Mouse (Mus musculus): ENCODE results near the gene Gm10642. TPM values are rescaled to one million over a fixed set of nuclear protein-coding genes. Genes with fewer than 3 reads are reported as not detected.

Gm10642 gene
- polyA plus RNA-seq, 1 experiment, result not detected

DNA sequence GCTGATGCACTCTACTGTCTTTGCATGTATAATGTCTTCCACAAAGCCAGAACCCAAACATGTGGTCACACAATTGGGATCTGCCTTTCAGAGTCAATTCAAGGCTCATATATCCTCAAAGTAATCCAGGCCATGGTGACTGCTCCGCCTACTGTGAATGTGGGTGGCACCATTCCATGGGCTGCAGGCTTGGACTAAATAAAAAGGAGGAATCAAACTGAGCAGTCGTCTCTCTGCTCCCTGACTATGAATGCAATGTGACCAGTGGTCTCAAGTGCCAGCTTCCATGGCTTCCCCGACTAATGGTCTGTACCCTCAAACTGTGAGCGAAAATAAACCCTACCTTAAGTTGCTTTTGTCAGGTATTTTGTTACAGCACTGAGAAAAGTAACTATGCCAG, 1.6 kb upstream of the Gm10642 start:
- peaks cover 5% of the 10 kb centered on the region for H3K4me1 ChIP-seq (ENCODE audit: control insufficient read depth, insufficient read depth, low read length)
- no peak overlapping the region for H3K27ac ChIP-seq (ENCODE audit: insufficient read depth, low read depth, low read length)
- 60% methylated on average over 4 of the region's 4 CpGs for WGBS
- TF ChIP-seq POLR2A (IDR thresholded peaks at IDR 0.05; ENCODE audit: insufficient read depth, low read depth, low read length) (no peak), CTCF (IDR thresholded peaks at IDR 0.05; ENCODE audit: insufficient read depth, low read depth, low read length) (no peak)
- H3K4me3 ChIP-seq (ENCODE audit: insufficient read depth, low read depth, low read length), result peak overlapping the region; percentile 5

DNA sequence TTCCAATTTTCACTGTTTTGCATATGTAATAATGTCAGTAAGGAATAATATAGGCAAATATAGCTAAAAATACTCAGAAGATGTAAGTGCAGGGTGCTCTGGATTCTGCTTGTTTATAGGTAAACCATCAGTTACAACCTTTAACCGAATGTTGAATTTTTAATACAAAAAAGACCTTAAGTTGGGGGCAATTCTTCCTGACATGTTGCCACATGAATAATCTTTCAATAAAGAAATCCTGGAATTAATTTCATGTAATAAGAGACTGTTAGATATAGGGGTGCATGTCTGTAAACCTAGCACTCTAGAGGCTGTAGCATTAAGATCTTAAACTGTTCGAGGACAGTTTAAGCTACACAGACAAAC, 304 bp upstream of the Gm10642 start:
- Histone ChIP-seq H3K27ac (ENCODE audit: insufficient read depth, low read depth, low read length) (no peak overlapping the region), H3K4me1 (ENCODE audit: control insufficient read depth, insufficient read depth, low read length) (peaks cover 5% of the 10 kb centered on the region), H3K4me3 (ENCODE audit: insufficient read depth, low read depth, low read length) (no peak overlapping the region; the same call in 1 of the 2 replicates)
- 15% methylated on average over 2 of the region's 2 CpGs for WGBS
- TF ChIP-seq CTCF (IDR thresholded peaks at IDR 0.05; ENCODE audit: insufficient read depth, low read depth, low read length) (no peak), POLR2A (IDR thresholded peaks at IDR 0.05; ENCODE audit: insufficient read depth, low read depth, low read length) (no peak)

DNA sequence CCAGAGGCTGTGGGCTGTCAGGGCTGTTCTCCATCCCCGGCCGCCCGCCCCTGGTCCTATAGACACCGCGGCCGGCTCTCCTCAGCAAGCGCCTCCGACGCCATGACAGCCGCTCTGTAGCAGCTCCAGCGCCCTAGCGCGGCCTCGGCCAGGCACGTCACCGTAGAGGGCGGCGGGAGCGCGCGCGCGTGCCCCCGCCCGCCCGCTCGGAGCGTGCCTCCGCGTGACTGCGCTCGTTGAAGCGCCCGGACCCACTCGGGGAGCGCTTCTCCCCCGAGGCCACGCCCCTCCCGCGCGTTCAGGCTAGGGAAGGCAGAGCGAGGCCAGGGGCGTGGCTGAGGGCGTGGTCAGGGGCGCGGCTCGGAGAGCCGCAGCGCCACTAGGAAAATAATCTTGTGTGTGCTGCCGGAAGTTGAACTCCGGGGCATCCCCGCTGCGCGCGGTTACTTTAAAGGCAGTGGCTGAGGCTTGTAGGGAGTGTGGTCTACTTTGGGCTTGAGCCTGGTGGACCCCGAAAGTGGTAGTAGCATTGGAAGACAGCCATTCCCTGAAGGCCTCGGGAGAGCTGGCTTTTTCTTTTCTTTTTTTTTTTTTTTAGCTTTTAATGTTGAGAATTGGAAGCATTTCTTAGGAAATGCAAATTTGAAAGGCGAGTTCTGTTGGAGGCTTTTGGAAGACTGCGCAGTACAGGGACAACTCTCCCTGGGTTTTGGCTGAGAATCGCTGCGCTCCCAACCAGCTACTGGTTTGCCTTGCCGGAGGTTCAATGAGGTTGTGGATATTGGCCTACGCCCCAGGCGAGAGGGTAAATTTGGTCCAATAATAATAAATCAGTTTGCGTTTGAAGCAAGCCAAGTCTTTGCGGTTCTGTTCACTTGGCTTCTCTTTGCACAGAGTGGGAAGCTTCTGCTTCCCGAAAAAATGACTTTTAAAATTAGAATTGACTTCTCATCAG, 1.2 kb downstream of the Gm10642 start, which contains the start of gene Mindy2:
Gene Mindy2, minus strand, starts transcription at position 162 of the 955 bp plus-strand sequence.
- Histone ChIP-seq H3K4me3 (ENCODE audit: insufficient read depth, low read depth, low read length) (peak within 1 kb of the TSS; percentile 93), H3K4me1 (ENCODE audit: control insufficient read depth, insufficient read depth, low read length) (peaks cover 3% of the 10 kb centered on the region), H3K27ac (ENCODE audit: insufficient read depth, low read depth, low read length) (peak within 1 kb of the TSS; percentile 96)
- under 1% methylated on average over 67 of the region's 67 CpGs for WGBS
- TF ChIP-seq POLR2A (IDR thresholded peaks at IDR 0.05; ENCODE audit: insufficient read depth, low read depth, low read length) (peak; percentile 98), CTCF (IDR thresholded peaks at IDR 0.05; ENCODE audit: insufficient read depth, low read depth, low read length) (no peak)

DNA sequence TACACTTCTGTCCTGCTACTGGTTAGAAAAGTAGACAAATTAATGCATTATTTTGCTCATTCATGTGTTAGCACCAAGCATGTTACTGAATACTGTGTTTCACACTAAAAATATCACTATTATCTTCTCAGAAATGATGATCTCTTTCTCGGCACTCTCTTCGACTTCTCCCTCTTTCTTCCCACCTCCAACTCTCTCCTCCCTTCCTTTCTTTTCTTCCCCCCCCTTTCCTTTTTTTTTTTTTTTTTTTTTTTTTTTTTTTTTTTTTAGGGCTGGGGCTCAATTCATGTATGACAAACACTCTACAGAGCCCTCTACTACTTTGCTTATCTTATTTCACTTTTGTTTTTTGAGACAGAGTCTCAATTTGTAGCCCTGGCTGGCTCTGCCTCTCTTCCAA, 2.2 kb downstream of the Gm10642 start:
- H3K4me1 ChIP-seq (ENCODE audit: control insufficient read depth, insufficient read depth, low read length), result peaks cover 3% of the 10 kb centered on the region
- 68% methylated on average over 2 of the region's 2 CpGs for WGBS
- TF ChIP-seq CTCF (IDR thresholded peaks at IDR 0.05; ENCODE audit: insufficient read depth, low read depth, low read length), result no peak
- TF ChIP-seq POLR2A (IDR thresholded peaks at IDR 0.05; ENCODE audit: insufficient read depth, low read depth, low read length), result no peak
- H3K27ac ChIP-seq (ENCODE audit: insufficient read depth, low read depth, low read length), result no peak overlapping the region
- no peak overlapping the region for H3K4me3 ChIP-seq (ENCODE audit: insufficient read depth, low read depth, low read length)

DNA sequence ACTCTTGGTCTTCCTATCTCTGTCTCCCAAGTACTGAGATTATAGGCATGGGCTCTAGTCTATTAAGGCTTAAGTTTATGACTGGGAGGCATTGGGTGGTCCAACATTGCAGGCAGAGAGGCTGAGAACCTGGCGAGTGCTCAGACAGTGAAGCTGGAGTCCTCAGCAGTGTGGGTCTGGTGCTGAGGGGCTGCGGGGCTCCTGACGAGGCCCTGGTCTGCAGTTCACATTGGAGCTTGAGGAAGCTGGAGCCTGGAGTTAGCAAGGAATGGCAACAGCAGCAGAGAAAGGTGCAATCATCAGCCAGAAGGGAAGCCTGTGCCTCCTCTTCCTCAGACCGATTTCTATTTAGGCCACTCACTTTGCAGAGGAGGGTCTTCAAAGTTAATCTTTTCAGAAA, 8.8 kb downstream of the Gm10642 start:
- H3K27ac ChIP-seq (ENCODE audit: insufficient read depth, low read depth, low read length), result no peak overlapping the region
- TF ChIP-seq CTCF (IDR thresholded peaks at IDR 0.05; ENCODE audit: insufficient read depth, low read depth, low read length), result no peak
- no peak for TF ChIP-seq POLR2A (IDR thresholded peaks at IDR 0.05; ENCODE audit: insufficient read depth, low read depth, low read length)
- H3K4me1 ChIP-seq (ENCODE audit: control insufficient read depth, insufficient read depth, low read length), result no peaks in the 10 kb centered on the region
- H3K4me3 ChIP-seq (ENCODE audit: insufficient read depth, low read depth, low read length), result no peak overlapping the region
- WGBS, result 90% methylated on average over 4 of the region's 4 CpGs

DNA sequence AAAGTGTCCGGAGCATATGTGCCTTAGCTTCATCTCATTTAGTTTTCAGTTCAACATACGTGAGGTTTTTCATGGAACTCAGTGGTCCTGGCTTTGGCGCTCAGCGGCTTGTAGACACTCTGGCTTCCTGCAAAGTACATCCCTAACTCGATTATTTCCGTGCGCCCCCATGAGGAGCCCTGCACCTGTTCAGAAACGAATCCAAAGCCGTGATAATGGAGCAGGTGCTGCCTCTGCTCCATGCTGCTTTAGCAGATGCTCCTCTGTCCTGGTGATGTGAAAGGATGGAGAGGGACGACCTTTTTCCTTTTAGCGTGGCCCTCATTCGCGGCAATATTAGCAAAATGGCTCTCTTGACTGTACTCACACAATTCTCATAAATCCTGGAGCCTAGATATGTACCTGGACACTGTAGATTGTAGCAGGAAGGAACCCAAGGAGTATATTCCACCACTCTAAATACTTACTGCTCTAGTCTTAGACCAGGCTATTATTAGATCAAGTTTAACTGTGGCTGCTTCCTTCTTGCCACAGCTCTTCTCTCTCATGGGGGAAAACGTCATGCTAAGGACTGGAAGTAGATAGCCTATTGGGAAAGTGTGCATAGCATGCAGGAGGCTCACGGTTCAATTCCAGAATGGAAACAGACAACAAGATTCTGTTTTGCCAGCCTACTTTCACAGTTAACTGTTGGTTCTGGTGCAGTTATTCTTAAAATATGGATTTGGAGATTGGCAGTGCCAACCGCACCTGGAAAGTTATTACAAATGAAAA, 9.5 kb downstream of the Gm10642 start:
- Histone ChIP-seq H3K4me3 (ENCODE audit: insufficient read depth, low read depth, low read length) (no peak overlapping the region), H3K4me1 (ENCODE audit: control insufficient read depth, insufficient read depth, low read length) (no peaks in the 10 kb centered on the region), H3K27ac (ENCODE audit: insufficient read depth, low read depth, low read length) (no peak overlapping the region)
- WGBS, result 75% methylated on average over 16 of the region's 16 CpGs
- TF ChIP-seq POLR2A (IDR thresholded peaks at IDR 0.05; ENCODE audit: insufficient read depth, low read depth, low read length) (no peak), CTCF (IDR thresholded peaks at IDR 0.05; ENCODE audit: insufficient read depth, low read depth, low read length) (no peak)

DNA sequence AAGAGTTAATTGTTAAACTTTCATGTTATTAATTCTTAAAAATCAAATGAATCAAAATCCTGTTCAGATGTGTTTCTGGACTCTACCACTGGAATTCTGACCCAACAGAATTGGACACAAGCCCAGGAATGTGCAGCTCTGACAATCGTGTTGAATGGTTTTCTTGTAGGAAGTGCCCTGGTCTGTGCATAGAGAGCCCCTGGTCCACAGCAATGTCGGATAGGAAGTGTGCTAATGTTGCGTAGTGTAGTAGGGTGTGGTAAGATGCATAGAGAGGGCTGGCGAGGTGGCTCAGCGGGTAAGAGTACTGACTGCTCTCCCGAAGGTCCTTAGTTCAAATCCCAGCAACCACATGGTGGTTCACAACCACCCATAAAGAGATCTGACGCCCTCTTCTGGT, 10.8 kb downstream of the Gm10642 start:
- TF ChIP-seq POLR2A (IDR thresholded peaks at IDR 0.05; ENCODE audit: insufficient read depth, low read depth, low read length) (no peak), CTCF (IDR thresholded peaks at IDR 0.05; ENCODE audit: insufficient read depth, low read depth, low read length) (no peak)
- H3K27ac ChIP-seq (ENCODE audit: insufficient read depth, low read depth, low read length), result no peak overlapping the region
- no peak overlapping the region for H3K4me3 ChIP-seq (ENCODE audit: insufficient read depth, low read depth, low read length)
- no peaks in the 10 kb centered on the region for H3K4me1 ChIP-seq (ENCODE audit: control insufficient read depth, insufficient read depth, low read length)
- 66% methylated on average over 7 of the region's 7 CpGs for WGBS

DNA sequence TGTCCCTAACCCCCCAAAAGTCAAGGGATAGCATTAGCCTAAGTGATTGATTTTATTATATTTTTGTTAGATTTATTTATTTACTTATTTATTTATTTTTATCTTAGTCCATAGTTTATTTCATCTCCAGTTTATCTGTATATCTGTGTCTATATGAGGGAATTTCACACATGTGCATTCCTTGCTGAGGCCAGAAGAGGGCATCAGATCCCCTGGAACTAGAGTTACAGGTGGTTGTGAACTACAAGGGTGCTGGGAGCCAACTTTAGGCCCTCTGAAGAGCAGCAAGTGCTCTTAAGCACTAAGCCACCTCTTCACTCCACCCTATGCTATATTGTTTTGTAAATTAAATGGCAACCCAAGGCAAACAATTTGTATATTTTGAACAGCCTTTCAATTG, 12.0 kb downstream of the Gm10642 start:
- Histone ChIP-seq H3K27ac (ENCODE audit: insufficient read depth, low read depth, low read length) (no peak overlapping the region), H3K4me1 (ENCODE audit: control insufficient read depth, insufficient read depth, low read length) (no peaks in the 10 kb centered on the region), H3K4me3 (ENCODE audit: insufficient read depth, low read depth, low read length) (no peak overlapping the region)
- TF ChIP-seq CTCF (IDR thresholded peaks at IDR 0.05; ENCODE audit: insufficient read depth, low read depth, low read length) (no peak), POLR2A (IDR thresholded peaks at IDR 0.05; ENCODE audit: insufficient read depth, low read depth, low read length) (no peak)

DNA sequence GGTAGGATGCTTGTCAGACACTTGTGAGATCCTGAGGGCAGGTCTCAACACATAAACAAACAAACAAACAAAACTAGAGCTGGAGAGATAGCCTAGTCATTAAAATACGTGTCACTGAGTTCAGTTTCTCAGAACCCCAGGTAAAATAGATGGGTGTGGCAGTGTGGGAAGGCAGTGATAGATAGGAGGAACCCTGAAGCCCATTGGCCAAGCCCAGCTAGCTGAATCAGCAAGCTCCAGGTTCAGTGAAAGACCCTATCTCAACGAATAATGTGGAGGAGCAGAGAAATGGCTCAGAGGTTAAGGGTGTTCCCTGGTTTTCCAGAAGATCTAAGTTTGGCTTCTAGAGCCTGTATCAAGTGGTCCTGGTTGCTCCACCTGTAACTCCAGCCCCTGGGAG, 13.1 kb downstream of the Gm10642 start:
- no peaks in the 10 kb centered on the region for H3K4me1 ChIP-seq (ENCODE audit: control insufficient read depth, insufficient read depth, low read length)
- no peak overlapping the region for H3K4me3 ChIP-seq (ENCODE audit: insufficient read depth, low read depth, low read length)
- TF ChIP-seq CTCF (IDR thresholded peaks at IDR 0.05; ENCODE audit: insufficient read depth, low read depth, low read length), result no peak
- no peak for TF ChIP-seq POLR2A (IDR thresholded peaks at IDR 0.05; ENCODE audit: insufficient read depth, low read depth, low read length)
- 80% methylated on average over 2 of the region's 2 CpGs for WGBS
- H3K27ac ChIP-seq (ENCODE audit: insufficient read depth, low read depth, low read length), result no peak overlapping the region

Measured in olfactory bulb, adult 2 months (tissue).